Mouse (Mus musculus): ENCODE measurements around the gene Gm3072.
A peak's percentile ranks its signal among the peaks of the same experiment; 100 is the strongest.
"Not testable (repeated sequence)": the region's sequence is repeated elsewhere in the genome, so short reads cannot be mapped to it uniquely, and the experiment has no call there.

The Gm3072 gene

DNA sequence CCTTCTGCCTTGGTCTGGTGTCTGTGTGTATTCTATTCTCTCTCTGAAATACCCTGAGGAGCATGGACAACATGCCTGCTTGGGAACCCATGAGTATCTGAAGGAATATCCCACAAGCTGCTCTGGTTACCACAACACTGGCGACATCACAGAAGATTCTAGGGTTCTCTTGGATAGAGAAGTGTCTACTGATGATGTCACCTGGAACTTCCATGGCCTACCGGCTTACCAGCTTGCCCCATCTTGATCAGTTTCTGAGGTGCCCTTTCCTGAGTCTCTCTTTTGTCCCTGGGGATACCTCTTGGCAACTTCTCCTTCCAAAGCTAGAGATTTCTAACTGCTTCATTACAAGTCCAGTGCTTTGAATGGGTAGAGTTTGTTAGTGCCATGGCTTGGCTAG, at the start of gene Gm3072:
Gm3072 (minus strand) TSS at position 101 of the 400 bp plus-strand sequence.
- DNase-seq, result not testable (repeated sequence)

DNA sequence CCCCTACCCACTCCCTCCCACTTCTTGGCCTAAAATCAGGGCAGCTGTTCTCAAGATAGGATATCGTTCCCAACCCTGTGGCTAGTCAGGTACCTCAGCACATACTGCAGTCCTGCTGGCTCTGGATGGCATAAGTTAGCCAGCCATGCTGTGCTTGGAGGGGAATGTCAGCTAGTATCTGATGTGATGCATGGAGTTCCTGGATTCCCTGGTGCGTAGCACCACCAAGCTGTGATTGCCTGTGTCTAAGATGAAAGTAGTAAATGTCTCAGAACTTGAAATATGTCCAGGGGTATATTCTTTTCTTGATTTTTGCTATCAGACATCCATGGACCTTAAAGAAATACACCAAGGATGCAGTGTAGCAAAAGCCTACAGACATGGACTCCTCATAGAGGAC, 23.8 kb upstream of the Gm3072 start:
- DNase-seq, result not testable (repeated sequence)

GRCm38 (mm10) chr14:41646387-41646786, 22.0 kb upstream of the Gm3072 start, which contains the start of gene Gm3676:
Gene Gm3676 (minus strand): TSS chr14:41646487.
- not testable (repeated sequence) for DNase-seq

- not testable (repeated sequence) for DNase-seq
Observed at GRCm38 (mm10) chr14:41630144-41630543, 5.7 kb upstream of the Gm3072 start.

- not testable (repeated sequence) for DNase-seq
Observed at GRCm38 (mm10) chr14:41622535-41622934, 1.9 kb downstream of the Gm3072 start.

DNA sequence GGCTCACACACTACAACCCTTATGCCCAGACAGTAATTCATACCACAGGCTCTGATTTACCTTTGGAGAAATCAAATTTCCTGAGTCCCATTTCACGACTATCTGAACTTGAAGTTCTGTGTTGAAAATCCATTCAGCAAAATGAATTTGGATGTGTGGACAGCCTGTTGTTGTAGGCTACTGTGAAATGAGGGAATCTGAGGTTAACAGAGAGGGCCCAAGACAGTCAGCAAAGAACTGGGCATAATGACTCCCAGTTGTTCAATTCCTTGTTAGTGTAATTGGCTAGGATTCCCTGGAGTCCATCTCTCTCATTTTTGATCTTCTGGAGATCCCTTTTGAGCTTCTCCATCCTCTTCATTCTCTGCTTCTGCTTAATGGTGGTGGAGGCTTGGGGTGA, 13.7 kb downstream of the Gm3072 start:
- peak; percentile 3 for DNase-seq

DNA sequence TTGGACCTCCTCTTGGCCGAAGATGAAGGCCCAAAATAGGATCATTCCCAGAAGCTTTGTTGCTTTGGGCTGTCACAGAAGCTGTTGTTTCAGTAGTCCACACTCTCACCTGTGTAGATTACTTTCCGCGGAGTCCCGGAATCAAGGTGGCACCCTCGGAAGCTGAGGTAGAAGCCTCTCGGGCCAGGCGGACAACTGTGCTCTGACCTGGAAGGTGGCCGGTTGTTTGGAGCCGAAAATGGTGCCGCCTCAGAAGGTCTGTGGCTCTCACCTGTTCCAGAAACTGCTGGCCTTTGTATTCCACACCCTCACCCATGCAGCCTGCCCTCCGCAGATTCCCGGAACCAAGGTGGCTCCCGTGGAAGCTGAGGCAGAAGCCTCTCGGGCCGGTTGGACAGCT, 23.5 kb downstream of the Gm3072 start:
- not testable (repeated sequence) for DNase-seq

GRCm38 (mm10) chr14:41586346-41586745, 38.1 kb downstream of the Gm3072 start:
- not testable (repeated sequence) for DNase-seq

DNA sequence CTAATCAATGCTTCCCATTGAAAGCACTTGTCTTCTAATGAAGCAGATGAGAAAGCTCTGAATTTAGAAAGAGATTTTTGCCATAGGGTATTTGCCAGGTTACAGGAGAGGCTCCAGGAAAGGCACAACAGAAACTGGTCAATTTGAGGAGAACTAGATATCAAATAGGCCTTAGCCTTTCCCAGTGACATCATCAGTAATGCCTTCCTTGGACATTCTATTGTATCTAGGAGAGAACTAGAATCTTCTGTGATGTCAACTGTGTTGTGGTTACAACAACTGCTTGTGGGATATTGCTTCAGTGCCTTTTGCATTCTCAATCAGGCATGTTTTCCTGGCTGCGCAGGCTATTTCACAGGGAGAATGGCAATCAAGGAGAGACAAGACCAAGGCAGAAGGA, 51.5 kb downstream of the Gm3072 start, which contains the start of gene 1700049E17Rik2:
1700049E17Rik2 (plus strand) TSS at position 301 of the 400 bp plus-strand sequence.
- not testable (repeated sequence) for DNase-seq
